Mouse (Mus musculus) MN1 (cell line): ENCODE measurements around the gene Pigs.

Experiments
- DNase-seq: peaks from one replicate; pipeline ENCODE4 v3.0.0-alpha.2; 2016; ENCODE audit warnings: low spot score

Gene Pigs

GRCm38 (mm10) chr11:78327634-78328511, at the start of gene Pigs:
Gene Pigs, plus strand, starts transcription at chr11:78328415.
- DNase-seq, result peak; percentile 95

DNA sequence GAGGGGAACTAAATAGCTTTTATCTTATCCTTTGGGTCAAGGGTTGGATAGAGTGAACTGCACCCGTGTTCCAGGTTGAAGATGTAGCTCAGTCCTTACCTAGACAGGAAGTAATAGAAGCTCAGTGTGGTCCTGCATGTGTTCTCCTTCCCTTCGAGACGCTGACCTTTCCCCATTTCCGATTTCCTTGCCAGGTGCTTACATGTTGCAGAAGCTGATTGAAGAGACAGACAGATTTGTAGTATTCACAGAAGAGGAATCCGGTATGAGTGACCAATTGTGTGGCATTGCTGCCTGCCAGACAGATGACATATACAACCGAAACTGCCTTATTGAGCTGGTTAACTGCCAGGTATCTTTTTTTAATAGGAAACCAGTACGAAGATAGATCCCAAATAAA, 49.4 kb upstream of the Pigs start:
- DNase-seq, result no peak

GRCm38 (mm10) chr11:78279586-78279985, 48.6 kb upstream of the Pigs start:
- no peak for DNase-seq

GRCm38 (mm10) chr11:78289146-78289763, 39.0 kb upstream of the Pigs start:
- no peak for DNase-seq

GRCm38 (mm10) chr11:78290654-78291053, 37.6 kb upstream of the Pigs start, which contains the start of gene BC030499:
Gene BC030499, plus strand, starts transcription at chr11:78290841.
- DNase-seq, result no peak

DNA sequence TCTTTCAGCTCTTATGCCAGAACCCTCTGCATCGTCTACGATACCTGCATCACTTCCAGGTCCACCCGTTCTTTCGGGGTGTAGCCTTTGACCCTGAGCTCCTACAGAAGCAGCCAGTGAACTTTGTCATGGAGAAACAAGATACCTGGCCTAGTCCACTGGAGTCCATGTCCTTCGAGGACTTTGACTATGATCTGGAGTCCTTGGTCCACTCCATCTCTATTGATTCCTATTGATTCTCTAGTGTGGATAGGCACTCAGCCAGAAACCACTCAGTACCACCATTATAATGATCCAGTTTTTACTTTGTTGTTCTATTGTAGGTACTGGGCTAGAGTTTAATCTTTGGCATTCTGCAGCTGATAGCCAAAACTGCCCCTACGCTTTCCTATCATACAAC, 33.6 kb upstream of the Pigs start:
- DNase-seq, result no peak

DNA sequence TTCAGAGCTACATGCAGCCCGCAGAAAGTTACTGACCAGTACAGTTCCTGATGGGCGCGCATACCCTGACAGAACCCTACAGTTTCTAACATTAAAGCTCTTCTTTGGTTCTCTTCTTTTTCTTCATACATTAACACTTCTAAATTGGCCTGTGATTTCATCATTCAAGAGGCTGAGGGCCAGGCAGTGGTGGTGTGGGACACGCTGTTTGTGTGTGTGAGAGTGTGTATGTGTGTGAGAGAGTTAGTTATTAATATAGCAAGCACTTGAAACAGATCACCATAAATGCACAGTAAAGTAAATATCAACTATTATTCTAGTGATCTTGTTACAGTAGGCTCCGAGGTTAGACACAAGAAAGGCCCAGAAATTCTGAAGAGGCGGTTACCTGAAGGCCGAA, 27.3 kb upstream of the Pigs start:
- DNase-seq, result peak; percentile 53

DNA sequence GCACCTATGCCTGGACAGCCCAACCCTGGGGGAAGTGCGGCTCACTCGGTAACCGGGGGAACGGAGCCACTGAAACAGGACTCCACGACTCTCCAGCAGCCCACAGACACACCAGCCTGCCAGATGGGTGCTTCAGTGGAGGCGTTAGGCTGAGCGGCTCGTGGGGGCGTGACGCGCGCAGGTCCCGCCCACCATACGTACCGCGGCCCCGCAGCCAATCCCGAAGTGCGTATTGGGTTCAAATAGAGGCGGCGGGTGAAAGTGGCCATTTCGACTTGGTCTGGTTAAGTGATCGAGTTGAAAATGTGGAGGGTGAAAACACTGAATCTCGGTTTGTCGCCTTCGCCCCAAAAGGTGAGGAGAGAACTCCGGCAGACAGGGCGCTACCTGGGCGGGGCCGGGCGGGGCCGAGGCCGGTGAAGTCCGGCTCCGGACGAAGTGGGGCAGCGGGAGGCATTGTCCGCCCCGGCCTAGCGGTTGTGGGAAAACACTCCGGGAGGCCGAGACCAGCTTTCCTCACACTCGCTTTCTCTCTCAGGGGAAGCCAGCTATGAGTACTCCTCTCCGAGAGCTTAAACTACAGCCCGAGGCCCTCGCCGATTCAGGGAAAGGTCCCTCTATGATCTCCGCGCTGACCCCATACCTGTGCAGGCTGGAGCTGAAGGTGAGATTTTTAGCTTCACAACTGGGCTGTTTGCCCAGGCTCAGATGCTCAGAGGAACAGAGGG, 26.7 kb upstream of the Pigs start, which contains the start of gene Spag5:
Gene Spag5 (plus strand): TSS at position 173 of the 728 bp plus-strand sequence.
- peak; percentile 94 for DNase-seq

GRCm38 (mm10) chr11:78305272-78305671, 22.9 kb upstream of the Pigs start:
- DNase-seq, result no peak

- no peak for DNase-seq
Observed at GRCm38 (mm10) chr11:78310861-78311511, 17.2 kb upstream of the Pigs start.

GRCm38 (mm10) chr11:78313662-78314061, 14.6 kb upstream of the Pigs start:
- DNase-seq, result no peak

GRCm38 (mm10) chr11:78318411-78318810, 9.8 kb upstream of the Pigs start:
- DNase-seq, result no peak

- peak; percentile 30 for DNase-seq
Observed at GRCm38 (mm10) chr11:78322076-78322831, 6.0 kb upstream of the Pigs start.

DNA sequence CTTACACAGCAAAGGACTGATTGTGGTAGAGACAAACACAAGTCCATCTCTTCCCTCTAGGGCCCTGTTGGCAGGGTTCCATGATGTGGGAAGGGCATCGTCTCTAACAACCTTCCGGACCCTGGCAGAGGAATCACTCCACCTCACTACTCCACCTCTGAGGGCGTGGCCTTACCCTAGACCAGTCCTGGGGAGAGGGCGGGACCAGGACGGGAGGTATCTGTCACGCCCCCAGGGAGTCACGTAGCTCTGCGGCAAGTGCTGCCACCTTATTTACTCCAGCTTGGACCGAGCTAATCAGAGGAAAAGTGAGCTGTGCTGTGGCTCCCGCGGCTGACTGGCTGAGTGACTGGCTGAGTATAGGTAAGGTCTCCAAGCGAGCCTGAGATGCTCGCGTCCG, 5.4 kb upstream of the Pigs start, which contains the start of gene Aldoc:
Gene Aldoc (plus strand): TSS at position 109 of the 400 bp plus-strand sequence.
- peak; percentile 94 for DNase-seq

DNA sequence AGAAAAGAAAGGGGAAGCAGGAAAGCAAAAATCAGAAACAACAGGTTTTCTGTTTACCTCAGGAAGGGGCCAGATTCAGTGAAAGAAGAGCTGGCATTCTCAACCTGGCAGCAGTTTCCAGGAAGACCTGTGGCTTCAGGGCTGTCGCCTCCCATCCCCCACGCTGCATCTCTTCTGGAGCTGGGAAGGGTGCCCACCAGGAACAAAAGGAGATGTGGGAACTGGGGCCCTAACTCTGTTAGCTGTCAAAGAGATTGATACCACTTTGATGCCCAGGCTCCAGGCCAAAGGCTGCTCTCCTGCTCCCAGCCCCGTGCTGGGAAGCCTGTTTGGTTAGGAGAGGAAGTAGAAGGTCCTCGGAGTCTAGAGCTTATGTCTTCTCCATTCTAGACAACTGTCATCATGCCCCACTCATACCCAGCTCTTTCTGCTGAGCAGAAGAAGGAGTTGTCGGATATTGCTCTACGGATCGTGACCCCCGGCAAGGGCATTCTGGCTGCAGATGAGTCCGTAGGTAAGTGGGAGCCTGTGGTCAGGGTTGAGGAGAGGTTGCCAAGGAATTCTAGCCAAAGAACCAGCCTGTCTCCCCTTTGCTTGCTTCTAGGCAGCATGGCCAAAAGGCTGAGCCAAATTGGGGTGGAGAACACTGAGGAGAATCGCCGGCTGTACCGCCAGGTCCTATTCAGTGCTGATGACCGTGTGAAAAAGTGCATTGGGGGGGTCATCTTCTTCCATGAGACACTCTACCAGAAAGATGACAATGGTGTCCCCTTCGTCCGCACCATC, 4.0 kb upstream of the Pigs start:
- DNase-seq, result no peak

GRCm38 (mm10) chr11:78324965-78325364, 3.2 kb upstream of the Pigs start:
- DNase-seq, result no peak

DNA sequence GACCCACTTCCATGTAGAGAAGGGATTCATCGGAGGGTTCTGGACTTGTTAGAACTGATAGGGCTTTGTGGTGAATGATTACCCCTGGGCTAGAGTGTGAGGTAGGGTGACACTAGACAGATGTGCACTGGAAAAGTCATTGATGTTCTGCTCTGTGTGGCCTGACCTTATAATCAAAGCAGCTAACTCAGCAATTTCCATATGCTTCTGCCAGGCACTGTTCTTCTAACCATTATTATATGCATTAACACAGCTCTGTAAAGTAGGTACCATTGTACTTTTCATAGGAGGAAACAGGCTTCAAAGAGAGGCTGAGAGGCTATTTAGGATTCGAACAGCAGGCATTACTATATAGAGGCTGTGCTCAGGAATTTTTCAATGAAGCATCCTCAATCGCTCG, 1.0 kb upstream of the Pigs start:
- DNase-seq, result no peak

- no peak for DNase-seq
Observed at GRCm38 (mm10) chr11:78328512-78329056, 369 bp downstream of the Pigs start.

DNA sequence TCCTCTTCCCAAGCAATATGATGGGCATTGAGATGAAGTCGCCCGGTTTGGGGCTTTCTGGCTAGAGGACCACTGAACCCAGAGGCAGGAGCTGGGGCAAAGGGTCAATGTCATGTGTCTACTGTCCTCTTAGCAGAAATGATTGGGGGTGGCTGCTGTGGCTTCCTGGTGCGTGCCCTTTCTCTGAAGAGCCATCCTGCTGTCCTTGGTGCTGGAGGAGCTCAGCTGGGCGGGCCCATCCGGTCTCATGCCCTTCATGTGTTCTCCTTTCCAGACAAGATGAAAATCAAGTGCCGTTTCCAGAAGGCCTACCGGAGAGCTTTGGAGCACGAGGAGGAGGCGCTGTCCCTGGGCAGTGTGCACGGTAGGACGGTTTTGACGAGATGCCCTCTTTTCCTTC, 4.5 kb downstream of the Pigs start:
- DNase-seq, result no peak

DNA sequence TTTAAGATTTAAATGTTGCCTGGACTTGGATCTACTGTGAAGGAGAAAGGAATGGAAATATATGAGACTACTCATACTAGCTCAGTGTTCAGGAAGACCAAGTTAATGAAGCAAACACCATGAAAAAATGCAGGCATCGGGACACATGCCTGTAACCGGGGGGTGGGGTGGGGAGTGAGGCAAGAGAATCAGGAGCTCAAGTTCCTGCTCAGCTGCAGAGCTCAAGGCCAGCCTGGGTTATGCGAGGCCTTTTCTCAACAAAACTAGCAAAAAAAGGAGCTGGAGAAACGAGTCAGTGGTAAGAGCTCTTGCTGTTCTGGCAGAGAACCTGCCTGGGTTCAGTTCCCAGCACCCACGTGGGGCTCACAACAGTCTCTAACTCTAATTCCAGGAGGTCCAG, 5.8 kb downstream of the Pigs start:
- no peak for DNase-seq
